Mouse (Mus musculus) lung, postnatal 14 days (tissue): Measurements from ENCODE around the gene Hagh.

Experiments
- DNase-seq: peaks from one replicate; pipeline ENCODE4 v3.0.0; 2021

Gene Hagh

GRCm38 (mm10) chr17:24850773-24851127 lies 10.8 kb downstream of the Hagh start:
- no peak for DNase-seq

- no peak for DNase-seq
These were observed 11.6 kb downstream of the Hagh start for GRCm38 (mm10) chr17:24851381-24852125.

GRCm38 (mm10) chr17:24855838-24856464 lies 16.0 kb downstream of the Hagh start:
- DNase-seq, result no peak

- no peak for DNase-seq
These were observed 16.6 kb downstream of the Hagh start for GRCm38 (mm10) chr17:24856589-24856988.

GRCm38 (mm10) chr17:24857831-24858470 lies 18.0 kb downstream of the Hagh start:
- no peak for DNase-seq

GRCm38 (mm10) chr17:24858967-24859366 lies 19.0 kb downstream of the Hagh start:
- no peak for DNase-seq

GRCm38 (mm10) chr17:24860076-24860475 lies 20.1 kb downstream of the Hagh start:
- no peak for DNase-seq

- DNase-seq, result no peak
These were observed 21.8 kb downstream of the Hagh start for GRCm38 (mm10) chr17:24861785-24862184.

GRCm38 (mm10) chr17:24865776-24866175 lies 25.8 kb downstream of the Hagh start, which contains the start of gene Igfals:
Gene Igfals (plus strand): TSS chr17:24865997.
- no peak for DNase-seq

GRCm38 (mm10) chr17:24867914-24868313 lies 28.0 kb downstream of the Hagh start:
- DNase-seq, result no peak

GRCm38 (mm10) chr17:24873695-24874404 lies 33.9 kb downstream of the Hagh start:
- DNase-seq, result no peak

- no peak for DNase-seq
These were observed 34.4 kb downstream of the Hagh start for GRCm38 (mm10) chr17:24874405-24874745.

- DNase-seq, result no peak
These were observed 35.0 kb downstream of the Hagh start for GRCm38 (mm10) chr17:24874989-24875388.

GRCm38 (mm10) chr17:24877336-24878116 lies 37.6 kb downstream of the Hagh start:
- DNase-seq, result no peak

- peak; percentile 45 for DNase-seq
These were observed 38.1 kb downstream of the Hagh start for GRCm38 (mm10) chr17:24878117-24878397.

GRCm38 (mm10) chr17:24878531-24878930 lies 38.6 kb downstream of the Hagh start:
- no peak for DNase-seq

GRCm38 (mm10) chr17:24881738-24882440 lies 41.9 kb downstream of the Hagh start:
- no peak for DNase-seq

GRCm38 (mm10) chr17:24884391-24884790 lies 44.4 kb downstream of the Hagh start:
- DNase-seq, result no peak

- no peak for DNase-seq
These were observed 45.6 kb downstream of the Hagh start for GRCm38 (mm10) chr17:24885356-24886133.

GRCm38 (mm10) chr17:24886134-24886931 lies 46.4 kb downstream of the Hagh start, which contains the start of the genes Nubp2 and Spsb3:
Gene Nubp2 (minus strand): TSS chr17:24886349.
Gene Spsb3 (plus strand): TSS chr17:24886643.
- peak; percentile 98 for DNase-seq

- DNase-seq, result no peak
These were observed 47.0 kb downstream of the Hagh start for GRCm38 (mm10) chr17:24886932-24887271.
